Mouse (Mus musculus): ENCODE measurements at regions not wholly inside any gene's neighbourhood (a gene's known extent, or its start where the extent isn't known, plus 50 kb on each side); places are given as distances from the start of the nearest gene placed in this dataset.

DNA sequence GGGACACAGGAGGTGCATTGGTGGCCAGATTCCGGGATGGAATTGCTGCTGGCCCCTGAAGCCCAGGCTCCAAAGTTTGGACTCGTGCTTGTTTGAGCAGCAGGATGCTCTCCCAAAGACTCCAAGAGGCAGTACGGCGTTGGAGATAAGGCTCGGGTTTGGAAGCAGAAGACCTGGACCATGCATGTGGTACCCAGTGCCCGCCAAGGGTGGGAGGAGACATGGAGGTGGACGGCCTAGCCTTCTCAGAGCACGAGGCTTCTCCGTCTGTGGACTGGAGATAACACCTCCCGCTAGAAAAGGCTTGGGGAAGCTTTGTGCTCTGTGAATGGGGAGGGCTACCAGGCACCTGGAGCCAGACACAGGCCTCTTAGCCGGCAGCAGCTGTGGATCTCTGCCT, 271.7 kb downstream of the Rps6kc1 start:
- no peak for DNase-seq

DNA sequence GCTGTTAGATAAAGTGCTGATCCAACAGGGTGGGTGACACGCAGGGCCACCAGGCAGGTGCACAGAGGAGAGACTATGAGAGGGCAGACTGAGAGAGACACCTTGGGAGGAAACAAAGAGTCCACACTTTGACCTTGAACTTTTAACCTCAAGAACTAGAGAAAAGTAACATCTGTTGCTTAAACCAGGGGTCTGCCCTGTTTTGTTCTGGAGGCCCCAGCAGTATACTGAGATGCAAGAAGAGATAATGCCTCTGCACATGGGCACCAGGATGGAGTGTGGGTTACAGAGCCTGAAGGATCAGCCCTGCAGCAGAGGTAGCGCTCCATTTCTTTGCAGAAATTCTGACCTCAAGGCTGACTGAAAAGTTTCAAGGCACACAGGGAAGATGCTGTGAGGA, 276.6 kb downstream of the Rps6kc1 start:
- no peak for DNase-seq

- DNase-seq: no peak
Observed at GRCm38 (mm10) chr1:190631641-190632040, 279.9 kb downstream of the Rps6kc1 start.

DNA sequence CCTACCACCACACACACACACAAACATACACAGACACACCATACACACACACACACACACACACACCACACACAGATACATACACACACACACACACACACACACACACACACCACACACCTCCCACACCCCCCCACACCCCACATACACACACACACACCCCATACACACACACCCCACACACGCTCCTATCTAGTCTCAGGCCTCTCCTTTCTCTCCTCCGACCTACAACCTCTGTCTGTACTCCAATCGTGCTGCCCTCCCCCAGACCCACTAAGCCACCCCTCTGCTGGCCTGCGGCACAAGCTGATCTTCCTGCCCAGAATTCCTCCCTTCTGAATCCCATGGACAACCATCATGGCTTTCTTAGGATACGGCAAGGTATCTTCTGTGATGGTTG, 281.4 kb downstream of the Rps6kc1 start:
- no peak for DNase-seq

GRCm38 (mm10) chr1:190623916-190624315, 287.7 kb downstream of the Rps6kc1 start:
- no peak for DNase-seq

DNA sequence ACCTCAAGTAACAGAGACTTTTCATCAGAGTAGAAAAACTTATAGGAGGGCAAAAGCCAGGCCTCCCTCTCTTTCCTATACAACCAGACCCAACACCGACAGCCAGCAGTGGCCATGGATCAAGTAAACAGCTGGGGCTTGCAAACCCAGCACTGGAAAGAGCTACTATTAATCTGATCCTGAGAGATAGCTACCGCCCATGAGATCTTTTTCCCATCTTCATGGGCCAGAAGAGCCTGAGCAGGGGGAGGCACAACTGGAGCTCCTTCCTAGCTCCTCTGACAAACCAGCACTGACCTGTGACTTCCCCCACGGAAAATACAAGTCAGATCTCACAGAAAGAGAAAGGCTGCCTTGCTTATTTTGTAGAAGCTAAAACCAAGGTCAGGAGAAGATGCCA, 311.1 kb downstream of the Rps6kc1 start:
- DNase-seq: no peak

GRCm38 (mm10) chr1:190599622-190600021, 311.9 kb downstream of the Rps6kc1 start:
- no peak for DNase-seq

DNA sequence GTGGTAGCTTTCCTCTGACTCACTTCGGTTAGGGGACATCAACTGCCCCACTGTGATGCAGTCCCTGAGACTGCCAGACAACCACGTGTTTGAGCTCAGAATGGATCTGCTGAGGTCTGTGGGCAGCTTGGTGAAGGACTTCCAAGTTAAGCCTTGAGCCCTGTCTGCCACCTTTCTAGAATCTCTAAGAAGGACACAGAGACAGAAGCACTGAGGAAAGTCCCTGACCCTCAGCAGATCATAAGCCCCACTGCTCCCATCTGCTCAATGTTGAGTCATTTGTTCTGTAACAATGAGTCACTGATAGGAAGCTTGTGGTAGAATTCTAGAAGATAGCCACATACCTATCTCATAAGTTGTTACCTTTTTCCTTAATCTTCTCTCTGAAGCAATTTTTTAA, 315.4 kb downstream of the Rps6kc1 start:
- no peak for DNase-seq

DNA sequence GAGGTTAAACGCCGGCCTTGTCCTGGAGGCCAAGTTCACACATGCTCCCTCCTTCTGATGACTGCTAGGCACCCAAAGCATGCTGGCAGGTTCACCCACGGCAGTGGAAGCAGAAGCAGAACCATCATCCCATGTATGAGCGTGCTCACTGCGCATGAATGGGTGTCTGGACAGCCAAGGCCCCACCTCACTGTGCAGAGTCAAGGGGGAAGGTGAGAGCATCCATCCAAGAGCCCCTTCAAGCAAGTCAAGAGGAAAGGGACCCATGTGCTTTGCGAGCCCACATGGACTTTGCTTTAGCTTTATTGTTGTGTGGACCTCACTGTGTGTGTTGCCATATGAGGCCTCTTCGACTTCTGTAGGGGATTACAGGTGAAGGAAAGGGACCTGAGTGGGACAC, 319.9 kb downstream of the Rps6kc1 start:
- no peak for DNase-seq

DNA sequence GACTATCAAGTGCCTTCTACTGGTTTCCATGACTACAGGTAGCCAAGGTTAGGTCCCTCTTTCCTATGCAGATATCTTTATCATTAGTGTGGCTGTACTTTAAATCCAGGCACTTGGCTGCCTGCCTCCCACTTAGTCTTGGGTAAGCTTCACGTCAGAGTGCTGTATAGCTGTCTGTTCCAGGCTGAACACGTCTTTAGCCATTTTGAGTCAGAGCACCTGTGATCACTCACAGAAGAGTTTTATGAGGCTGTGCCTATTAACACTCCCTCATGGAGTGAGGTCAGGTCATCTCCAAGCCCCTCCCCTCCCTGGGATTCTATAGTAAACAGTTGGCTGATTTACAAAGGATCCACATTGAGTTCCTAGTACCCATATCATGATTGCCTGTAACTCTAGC, 322.0 kb downstream of the Rps6kc1 start:
- DNase-seq: no peak

DNA sequence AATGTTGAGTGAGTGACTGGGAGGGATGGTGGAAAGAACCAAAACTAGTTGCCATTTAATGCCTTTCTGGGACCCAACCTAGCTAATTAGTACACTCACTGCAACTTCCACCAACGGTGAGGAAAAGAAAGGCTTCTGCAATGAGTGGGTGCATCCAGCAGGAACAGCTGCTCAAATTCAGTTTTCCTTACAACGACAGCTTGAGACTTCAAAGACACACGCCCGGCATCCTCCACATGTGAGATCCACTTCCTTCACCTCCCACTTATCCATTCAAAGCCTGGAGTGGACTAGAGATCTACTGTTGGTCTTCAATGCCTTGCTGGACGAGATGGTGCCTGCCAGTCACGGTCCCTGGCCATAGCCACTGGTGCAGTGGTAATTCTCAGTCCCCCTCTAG, 328.3 kb downstream of the Rps6kc1 start:
- DNase-seq: no peak

GRCm38 (mm10) chr1:190580653-190581052, 330.9 kb downstream of the Rps6kc1 start:
- DNase-seq: no peak

DNA sequence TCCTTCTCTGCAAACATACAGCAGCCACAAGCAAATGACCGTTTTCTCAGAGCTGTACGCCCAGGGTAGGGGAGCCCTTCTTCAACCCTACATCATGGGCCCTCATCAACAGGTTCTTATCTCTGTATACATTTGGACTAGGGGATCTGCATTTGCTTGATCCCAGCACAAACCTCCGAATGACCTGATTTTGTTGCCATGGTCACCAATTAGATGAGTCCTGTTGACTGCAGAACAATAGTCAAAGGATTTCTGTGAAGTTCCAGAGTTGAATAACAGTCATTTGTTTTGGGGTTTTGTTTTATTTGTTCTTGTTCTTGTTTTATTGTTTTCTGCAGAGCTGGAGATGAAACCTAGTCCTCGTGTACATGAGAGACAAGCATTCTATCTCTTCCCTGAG, 340.6 kb downstream of the Rps6kc1 start:
- no peak for DNase-seq

GRCm38 (mm10) chr1:190570563-190570962, 341.0 kb downstream of the Rps6kc1 start:
- no peak for DNase-seq

DNA sequence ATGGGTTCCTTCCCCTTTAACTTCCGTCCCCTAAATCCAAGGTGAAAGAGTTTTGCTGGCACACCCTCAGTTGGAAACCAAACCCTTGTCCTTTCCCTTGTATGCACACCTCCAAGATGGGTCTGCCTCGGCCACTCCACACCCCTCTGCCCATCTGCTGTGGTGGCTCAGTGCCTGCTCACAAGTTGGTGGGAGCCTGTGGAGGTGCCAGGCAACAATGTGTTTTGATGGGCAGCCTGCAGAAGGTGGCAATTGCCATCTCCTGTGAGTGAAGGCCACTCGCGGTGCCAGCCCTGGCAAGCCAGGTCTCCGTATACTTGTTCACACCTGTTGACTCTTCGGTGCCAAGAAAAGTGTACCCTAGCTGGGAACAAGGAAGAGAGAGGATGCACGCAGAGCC, 344.8 kb downstream of the Rps6kc1 start:
- DNase-seq: no peak

DNA sequence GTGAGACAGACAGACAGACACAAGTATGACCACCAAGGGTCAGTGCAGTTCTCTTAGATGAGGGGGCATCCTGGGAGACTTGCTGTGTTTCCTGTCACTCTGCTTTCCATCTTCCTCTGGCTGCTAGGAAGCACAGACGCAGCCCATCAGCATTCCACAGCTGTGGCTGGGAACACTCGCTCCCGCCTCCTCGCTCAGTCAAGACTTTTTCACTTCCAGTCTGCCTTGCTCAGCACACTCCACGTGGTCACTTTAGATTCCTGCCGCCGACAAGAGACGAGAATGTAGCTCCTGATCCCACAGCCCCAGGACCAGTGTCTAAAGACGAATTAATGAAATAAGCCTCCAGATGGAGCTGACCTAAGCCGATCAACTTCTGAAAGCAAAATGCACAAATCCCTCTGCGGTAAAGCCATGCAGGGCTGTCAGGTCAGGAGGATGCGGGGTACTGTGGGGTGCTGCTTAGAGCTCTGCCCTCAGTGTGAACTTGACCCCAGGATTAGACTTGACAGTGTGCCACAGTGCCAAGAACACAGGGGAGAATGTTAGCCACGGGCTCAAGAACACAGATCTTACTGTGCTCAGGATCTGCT, 348.6 kb downstream of the Rps6kc1 start:
- no peak for DNase-seq

GRCm38 (mm10) chr1:190560086-190560485, 351.5 kb downstream of the Rps6kc1 start:
- DNase-seq: no peak

- no peak for DNase-seq
Observed at GRCm38 (mm10) chr1:190541892-190542291, 369.7 kb downstream of the Rps6kc1 start.

GRCm38 (mm10) chr1:190532879-190533676, 362.6 kb upstream of the Prox1 start:
- no peak for DNase-seq

GRCm38 (mm10) chr1:190531224-190531623, 360.7 kb upstream of the Prox1 start:
- peak; percentile 51 for DNase-seq

DNA sequence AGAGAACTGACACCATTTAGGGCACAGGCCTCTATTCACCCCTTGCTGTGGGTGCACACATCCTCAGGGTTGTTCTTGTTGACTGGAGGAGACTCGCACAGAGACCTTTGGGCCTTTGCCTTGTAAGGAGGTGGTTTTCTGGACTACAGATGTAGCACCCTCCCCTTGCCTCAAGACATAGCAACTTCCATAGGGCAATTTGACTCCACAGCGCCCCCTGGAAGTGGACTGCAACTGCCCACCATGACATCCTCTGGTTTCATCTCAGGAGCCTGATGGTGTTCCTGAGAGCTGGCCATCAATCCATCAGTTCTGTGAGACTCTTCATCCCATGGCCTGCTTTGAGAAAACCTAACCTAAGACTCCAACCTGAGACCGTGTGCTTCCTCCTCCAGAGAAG, 359.6 kb upstream of the Prox1 start:
- no peak for DNase-seq

GRCm38 (mm10) chr1:190527545-190528137, 357.1 kb upstream of the Prox1 start:
- DNase-seq: peak; percentile 47

DNA sequence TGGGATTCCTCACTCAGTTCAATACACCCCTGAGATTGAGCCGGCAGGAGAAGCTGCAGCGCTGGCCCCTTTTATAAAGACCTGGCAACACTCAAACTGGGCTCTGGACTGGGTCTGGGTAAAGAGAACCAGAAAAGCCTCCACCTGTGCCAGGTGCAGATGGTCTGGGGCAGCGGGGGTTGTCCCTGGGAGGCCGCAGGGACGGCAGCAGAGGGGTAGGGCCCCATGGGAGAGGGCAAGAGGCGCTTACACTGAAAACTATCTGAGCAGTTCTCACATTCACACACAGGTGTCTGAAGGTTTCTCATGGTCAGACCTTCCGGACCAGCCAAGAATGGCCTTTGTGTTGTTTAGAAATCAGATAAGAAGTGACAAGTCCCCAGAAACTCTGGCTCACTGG, 356.1 kb upstream of the Prox1 start:
- no peak for DNase-seq

- DNase-seq: no peak
Observed at GRCm38 (mm10) chr1:190526046-190526445, 355.5 kb upstream of the Prox1 start.
